Mouse (Mus musculus): ENCODE measurements at regions not wholly inside any gene's neighbourhood (a gene's known extent, or its start where the extent isn't known, plus 50 kb on each side); places are given as distances from the start of the nearest gene placed in this dataset.

DNA sequence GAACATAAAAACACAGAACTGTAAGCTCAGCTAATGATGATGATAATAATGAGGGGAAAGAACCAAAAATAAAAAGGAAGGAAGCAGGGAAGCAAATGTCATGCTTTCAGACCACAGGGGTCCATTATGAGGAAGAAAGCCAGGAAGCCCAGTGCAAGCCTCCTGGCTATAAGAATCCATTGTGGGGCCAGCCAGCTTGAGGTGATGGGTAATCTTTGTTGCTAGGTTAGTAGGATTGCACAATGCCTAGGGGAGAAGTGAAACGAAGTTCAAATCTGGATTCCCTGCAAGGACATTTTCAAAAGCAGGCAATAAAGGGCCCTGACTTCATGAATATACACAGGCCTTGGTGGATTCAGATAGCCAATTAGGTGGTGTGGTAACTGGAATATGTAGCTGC lies 102.3 kb upstream of the Crim1 start:
- TF ChIP-seq POLR2A (IDR thresholded peaks at IDR 0.05; ENCODE audit: low read depth, low read length) (no peak), CTCF (conservative IDR thresholded peaks at IDR 0.05; ENCODE audit: insufficient read depth, insufficient read length, low read depth, low read length) (no peak)
